Mouse (Mus musculus) lung, postnatal 25 days (tissue): ENCODE results near the gene Gm49776.

Experiments used
- DNase-seq: peaks from one replicate; pipeline ENCODE4 v3.0.0; 2022; ENCODE audit warnings: low spot score

Gene Gm49776

GRCm38 (mm10) chr16:18234671-18235388 is 23.3 kb downstream of the Gm49776 start, which contains the start of gene Zdhhc8:
Gene Zdhhc8 (minus strand): TSS chr16:18235136.
- peak; percentile 80 for DNase-seq

- no peak for DNase-seq
Measured at GRCm38 (mm10) chr16:18233919-18234670, 24.0 kb downstream of the Gm49776 start.

GRCm38 (mm10) chr16:18233451-18233850 is 24.7 kb downstream of the Gm49776 start:
- no peak for DNase-seq

GRCm38 (mm10) chr16:18231451-18231850 is 26.7 kb downstream of the Gm49776 start:
- DNase-seq: no peak

GRCm38 (mm10) chr16:18231047-18231446 is 27.1 kb downstream of the Gm49776 start:
- DNase-seq: no peak

- no peak for DNase-seq
Measured at GRCm38 (mm10) chr16:18230617-18231016, 27.5 kb downstream of the Gm49776 start.

- DNase-seq: no peak
Measured at GRCm38 (mm10) chr16:18229622-18230021, 28.5 kb downstream of the Gm49776 start.

- no peak for DNase-seq
Measured at GRCm38 (mm10) chr16:18228856-18229255, 29.3 kb downstream of the Gm49776 start.

- no peak for DNase-seq
Measured at GRCm38 (mm10) chr16:18227897-18228422, 30.2 kb downstream of the Gm49776 start.

GRCm38 (mm10) chr16:18227187-18227586 is 30.9 kb downstream of the Gm49776 start:
- DNase-seq: no peak

- no peak for DNase-seq
Measured at GRCm38 (mm10) chr16:18222188-18222587, 35.9 kb downstream of the Gm49776 start.

- DNase-seq: no peak
Measured at GRCm38 (mm10) chr16:18221543-18221898, 36.6 kb downstream of the Gm49776 start.

- DNase-seq: no peak
Measured at GRCm38 (mm10) chr16:18220856-18221542, 37.1 kb downstream of the Gm49776 start.

GRCm38 (mm10) chr16:18220001-18220400 is 38.1 kb downstream of the Gm49776 start:
- no peak for DNase-seq

GRCm38 (mm10) chr16:18218580-18218996 is 39.5 kb downstream of the Gm49776 start:
- no peak for DNase-seq

- DNase-seq: no peak
Measured at GRCm38 (mm10) chr16:18217579-18217978, 40.5 kb downstream of the Gm49776 start, which contains the start of gene Ccdc188. Gene Ccdc188 (plus strand): TSS chr16:18217879.

GRCm38 (mm10) chr16:18214858-18215257 is 43.3 kb downstream of the Gm49776 start:
- no peak for DNase-seq

- DNase-seq: no peak
Measured at GRCm38 (mm10) chr16:18213689-18214088, 44.4 kb downstream of the Gm49776 start.

- peak; percentile 68 for DNase-seq
Measured at GRCm38 (mm10) chr16:18211417-18212171, 46.5 kb downstream of the Gm49776 start.

- peak; percentile 52 for DNase-seq
Measured at GRCm38 (mm10) chr16:18210701-18211416, 47.3 kb downstream of the Gm49776 start.
